Mouse (Mus musculus) C2C12 (cell line): ENCODE measurements around the gene Zgpat. TPM values are rescaled to one million over a fixed set of nuclear protein-coding genes. Genes with fewer than 3 reads are reported as not detected.
A peak's percentile ranks its signal among the peaks of the same experiment; 100 is the strongest.

Experiments
- H3K27me3 ChIP-seq: one replicate; pipeline ENCODE4 v1.6.1; 2011; ENCODE audit not compliant: control insufficient read depth, insufficient read depth, insufficient read length
- H3K36me3 ChIP-seq: one replicate; pipeline ENCODE4 v1.6.1; 2011; ENCODE audit not compliant: control insufficient read depth, insufficient read depth
- H3K4me3 ChIP-seq: one replicate; pipeline ENCODE4 v1.5.1; 2011; ENCODE audit warnings: mild to moderate bottlenecking, control low read depth; ENCODE audit not compliant: poor library complexity, insufficient read depth, severe bottlenecking
- H3K79me2 ChIP-seq: one replicate; pipeline ENCODE4 v1.6.1; 2011; ENCODE audit not compliant: control insufficient read depth, insufficient read depth
- H3K79me3 ChIP-seq: one replicate; pipeline ENCODE4 v1.6.1; 2011; ENCODE audit warnings: low read depth, control low read depth
- H3ac ChIP-seq: one replicate; pipeline ENCODE3; 2011; ENCODE audit warnings: low read depth; ENCODE audit not compliant: control insufficient read depth, insufficient read length
- CEBPB ChIP-seq: IDR thresholded peaks from one replicate; pipeline ENCODE4 v1.6.1; 2011; ENCODE audit warnings: low read depth, mild to moderate bottlenecking, control low read depth, moderate library complexity
- CTCF ChIP-seq: IDR thresholded peaks from one replicate; pipeline ENCODE4 v1.5.1; 2011; ENCODE audit not compliant: control insufficient read depth, insufficient read depth, insufficient read length
- FOSL1 ChIP-seq: IDR thresholded peaks from one replicate; pipeline ENCODE4 v1.8.0; 2011; ENCODE audit warnings: mild to moderate bottlenecking, low read length; ENCODE audit not compliant: poor library complexity, insufficient read depth, severe bottlenecking
- MAX ChIP-seq: IDR thresholded peaks from one replicate; pipeline ENCODE4 v1.6.1; 2011; ENCODE audit warnings: mild to moderate bottlenecking, control low read depth
- MYOD1 ChIP-seq: IDR thresholded peaks from one replicate; pipeline ENCODE4 v1.6.1; 2011; ENCODE audit warnings: low read depth; ENCODE audit not compliant: control insufficient read depth, insufficient read length
- MYOG ChIP-seq: IDR thresholded peaks from one replicate; pipeline ENCODE4 v1.6.1; 2011; ENCODE audit not compliant: control insufficient read depth, insufficient read length; ENCODE audit errors: extremely low read depth
- USF1 ChIP-seq: IDR thresholded peaks from one replicate; pipeline ENCODE4 v1.6.1; 2011; ENCODE audit warnings: low read depth, mild to moderate bottlenecking, control low read depth, moderate library complexity
- polyA plus RNA-seq: library from polyadenylated mRNA; unstranded; fragments of >200 nt; fragmentation: generic; extraction: Trizol; gene quantifications from one replicate; pipeline ENCODE4 v1.2.1, GENCODE M21; 2012; ENCODE audit warnings: missing spikeins

Zgpat gene
- polyA plus RNA-seq, 1 experiment: 16.5 TPM

DNA sequence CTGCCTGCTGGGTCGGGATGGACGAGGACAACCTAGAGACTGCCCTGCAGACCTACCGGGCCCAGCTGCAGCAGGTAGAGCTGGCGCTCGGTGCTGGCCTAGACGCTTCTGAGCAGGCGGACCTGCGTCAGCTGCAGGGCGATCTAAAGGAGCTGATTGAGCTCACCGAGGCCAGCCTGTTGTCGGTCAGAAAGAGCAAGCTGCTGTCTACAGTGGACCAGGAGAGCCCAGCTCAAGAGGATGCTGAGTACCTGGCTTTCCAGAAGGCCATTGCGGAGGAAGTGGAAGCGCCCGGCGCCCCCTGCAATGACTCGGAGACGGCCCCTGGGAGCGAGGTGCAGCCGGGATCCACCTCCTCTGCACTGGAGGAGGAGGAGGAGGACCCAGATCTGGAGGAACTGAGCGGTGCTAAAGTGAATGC, 937 bp downstream of the Zgpat start:
- Histone ChIP-seq H3K27me3 (no peaks in the 10 kb centered on the region), H3ac (peak overlapping the region; percentile 95), H3K4me3 (peak overlapping the region; percentile 78), H3K79me3 (peaks cover 73% of the 10 kb centered on the region), H3K79me2 (peaks cover 95% of the 10 kb centered on the region), H3K36me3 (peaks cover 56% of the 10 kb centered on the region)
- TF ChIP-seq USF1: no peak
- no peak for TF ChIP-seq MYOG
- TF ChIP-seq FOSL1: no peak
- TF ChIP-seq MYOD1: no peak
- no peak for TF ChIP-seq CTCF
- TF ChIP-seq MAX: no peak

DNA sequence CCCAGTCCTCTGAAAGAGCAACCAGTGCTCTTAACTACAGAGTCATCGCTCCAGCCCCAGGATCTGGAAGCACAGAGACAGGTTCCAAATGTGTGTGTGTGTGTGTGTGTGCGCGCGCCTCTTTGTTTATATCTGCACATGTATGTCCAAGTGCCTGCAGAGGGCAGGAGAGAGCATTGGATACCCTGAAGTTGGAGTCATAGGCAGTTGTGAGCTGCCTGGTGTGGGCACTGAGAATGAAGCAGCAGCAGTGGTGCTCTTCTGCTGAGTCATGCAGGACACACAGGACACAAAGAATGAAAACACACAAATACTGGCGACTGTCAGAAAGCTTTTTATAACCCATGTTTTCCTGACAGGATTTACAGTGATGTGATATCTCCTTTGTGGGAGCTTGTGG, 5.3 kb downstream of the Zgpat start:
- H3K27me3 ChIP-seq: no peaks in the 10 kb centered on the region
- TF ChIP-seq USF1: no peak
- TF ChIP-seq CTCF: no peak
- TF ChIP-seq MAX: no peak
- no peak for TF ChIP-seq MYOD1
- no peak for TF ChIP-seq FOSL1
- no peak for TF ChIP-seq CEBPB
- no peak for TF ChIP-seq MYOG
- H3K36me3 ChIP-seq: peaks cover 27% of the 10 kb centered on the region
- peaks cover 99% of the 10 kb centered on the region for H3K79me2 ChIP-seq
- no peak overlapping the region for H3ac ChIP-seq
- H3K79me3 ChIP-seq: peaks cover 84% of the 10 kb centered on the region
- H3K4me3 ChIP-seq: no peak overlapping the region

DNA sequence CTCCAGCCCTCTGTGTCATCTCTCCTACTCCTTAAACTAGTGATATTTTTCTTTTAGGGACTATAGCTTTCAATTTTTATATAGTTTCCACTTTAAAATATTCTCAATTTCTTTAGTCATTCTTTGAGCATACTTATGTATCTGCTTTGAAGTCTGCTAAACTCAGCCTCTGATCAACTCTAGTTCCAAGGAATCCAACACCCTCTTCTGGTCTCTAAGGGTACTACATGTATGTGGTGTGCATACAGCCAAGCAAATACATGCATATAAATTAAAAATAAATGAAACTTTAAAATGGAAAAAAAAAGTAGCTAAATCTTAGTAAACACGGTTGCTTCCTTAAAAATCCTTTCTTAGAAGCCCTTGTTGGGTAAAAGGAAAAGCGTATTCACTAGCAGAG, 11.1 kb downstream of the Zgpat start:
- Histone ChIP-seq H3K79me2 (peaks cover 80% of the 10 kb centered on the region), H3K36me3 (peaks cover 21% of the 10 kb centered on the region), H3K4me3 (no peak overlapping the region), H3K79me3 (peaks cover 52% of the 10 kb centered on the region), H3ac (no peak overlapping the region), H3K27me3 (no peaks in the 10 kb centered on the region)
- TF ChIP-seq MYOD1: no peak
- no peak for TF ChIP-seq MAX
- TF ChIP-seq USF1: no peak
- no peak for TF ChIP-seq FOSL1
- TF ChIP-seq CTCF: no peak
- TF ChIP-seq CEBPB: no peak
- TF ChIP-seq MYOG: no peak

DNA sequence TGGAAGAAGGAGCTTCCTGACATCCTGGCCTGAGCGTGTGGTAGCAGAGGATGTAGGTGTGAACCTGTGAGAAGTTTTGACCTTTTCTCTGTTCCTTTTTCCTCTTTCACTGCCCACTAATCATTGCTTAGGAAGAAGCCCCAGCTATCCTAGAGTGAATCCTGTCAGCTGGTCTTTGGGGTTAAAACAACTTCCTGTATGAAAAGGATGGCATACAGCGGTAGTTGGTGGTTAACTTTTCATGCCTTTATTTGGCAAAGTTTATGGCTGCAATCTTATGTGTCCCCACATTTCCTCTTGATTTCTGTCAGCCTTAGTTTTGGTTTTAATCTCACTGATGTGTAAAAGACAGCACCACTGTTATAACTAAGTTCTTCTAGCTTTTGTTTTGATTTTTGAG, 12.5 kb downstream of the Zgpat start:
- H3K36me3 ChIP-seq: peaks cover 26% of the 10 kb centered on the region
- no peak for TF ChIP-seq CTCF
- TF ChIP-seq USF1: no peak
- no peak for TF ChIP-seq CEBPB
- TF ChIP-seq MYOG: no peak
- no peak for TF ChIP-seq MAX
- TF ChIP-seq FOSL1: no peak
- TF ChIP-seq MYOD1: no peak
- no peak overlapping the region for H3K4me3 ChIP-seq
- H3K27me3 ChIP-seq: no peaks in the 10 kb centered on the region
- H3ac ChIP-seq: no peak overlapping the region
- H3K79me3 ChIP-seq: peaks cover 39% of the 10 kb centered on the region
- H3K79me2 ChIP-seq: peaks cover 65% of the 10 kb centered on the region

DNA sequence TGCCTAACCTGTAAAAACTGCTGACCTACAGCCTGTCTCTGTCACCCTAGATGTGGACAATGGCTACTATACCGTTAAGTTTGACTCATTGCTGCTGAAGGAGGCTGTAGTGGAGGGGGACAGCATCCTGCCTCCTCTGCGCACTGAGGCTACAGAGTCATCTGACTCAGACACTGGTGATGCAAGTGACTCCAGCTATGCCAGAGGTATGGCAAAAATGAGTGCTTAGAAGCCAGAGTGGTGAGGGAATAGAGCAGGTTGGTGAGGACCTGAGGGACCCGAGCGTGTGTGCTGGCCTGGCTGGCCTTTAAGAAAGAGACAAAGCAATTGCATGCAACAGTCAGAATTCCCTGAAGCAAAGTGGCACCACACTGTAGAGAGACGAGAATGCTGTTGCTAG, 14.0 kb downstream of the Zgpat start:
- Histone ChIP-seq H3K79me3 (peaks cover 30% of the 10 kb centered on the region), H3K79me2 (peaks cover 51% of the 10 kb centered on the region), H3ac (no peak overlapping the region), H3K27me3 (no peaks in the 10 kb centered on the region), H3K4me3 (no peak overlapping the region), H3K36me3 (peaks cover 34% of the 10 kb centered on the region)
- TF ChIP-seq MAX (no peak), USF1 (no peak), MYOD1 (no peak), CTCF (no peak), FOSL1 (no peak), MYOG (no peak), CEBPB (no peak)

DNA sequence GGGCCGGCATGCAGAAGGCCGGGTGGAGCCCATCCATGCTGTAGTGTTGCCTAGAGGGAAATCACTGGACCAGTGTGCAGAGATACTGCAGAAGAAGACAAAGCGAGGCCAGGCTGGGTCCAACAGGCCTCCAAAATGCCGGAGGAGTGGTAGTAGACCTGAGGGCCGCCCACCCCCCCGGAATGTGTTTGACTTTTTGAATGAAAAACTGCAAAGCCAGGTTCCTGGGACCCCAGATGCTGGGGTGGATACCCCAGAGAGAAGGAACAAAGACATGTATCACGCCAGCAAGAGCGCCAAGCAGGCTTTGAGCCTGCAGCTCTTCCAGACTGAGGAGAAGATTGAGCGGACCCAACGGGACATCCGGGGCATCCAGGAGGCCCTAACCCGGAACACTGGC, 15.1 kb downstream of the Zgpat start, which contains the start of gene Lime1:
Lime1 (plus strand) TSS at position 301 of the 400 bp plus-strand sequence.
- no peak within 1 kb of the TSS for H3ac ChIP-seq
- peaks cover 34% of the 10 kb centered on the region for H3K36me3 ChIP-seq
- no peak for TF ChIP-seq USF1
- H3K4me3 ChIP-seq: no peak within 1 kb of the TSS
- no peaks in the 10 kb centered on the region for H3K27me3 ChIP-seq
- H3K79me3 ChIP-seq: peaks cover 22% of the 10 kb centered on the region
- H3K79me2 ChIP-seq: peaks cover 40% of the 10 kb centered on the region

DNA sequence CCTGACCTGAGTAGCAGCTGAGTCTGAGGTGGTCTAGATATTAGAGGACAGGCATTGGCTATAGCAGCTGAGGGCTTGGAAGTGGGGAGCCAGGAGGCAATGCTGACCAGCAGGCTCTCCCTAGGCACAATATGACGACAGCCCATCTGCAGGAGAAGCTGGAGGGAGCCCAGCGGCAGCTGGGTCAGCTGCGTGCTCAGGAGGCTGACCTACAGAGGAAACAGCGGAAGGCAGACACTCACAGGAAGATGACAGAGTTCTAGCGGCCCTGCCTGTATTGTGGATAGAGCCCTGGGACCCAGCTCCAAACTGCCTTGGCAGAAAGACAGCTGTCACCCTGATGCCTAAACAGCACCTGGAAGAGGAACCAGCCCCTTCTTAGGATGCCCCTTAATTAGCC, 15.5 kb downstream of the Zgpat start:
- Histone ChIP-seq H3K27me3 (no peaks in the 10 kb centered on the region), H3K36me3 (peaks cover 34% of the 10 kb centered on the region), H3K4me3 (no peak overlapping the region), H3ac (no peak overlapping the region), H3K79me2 (peaks cover 35% of the 10 kb centered on the region), H3K79me3 (peaks cover 17% of the 10 kb centered on the region)
- TF ChIP-seq USF1: no peak
- TF ChIP-seq FOSL1: no peak
- no peak for TF ChIP-seq MYOD1
- no peak for TF ChIP-seq MYOG
